Mouse (Mus musculus): ENCODE measurements around the gene Rere. TPM values are rescaled to one million over a fixed set of nuclear protein-coding genes. Genes with fewer than 3 reads are reported as not detected.

The Rere gene
- polyA plus RNA-seq, 1 experiment from 2014 or later: 19.9 TPM

- peak overlapping the region; percentile 89 for H3K9ac ChIP-seq
- H3K36me3 ChIP-seq: no peaks in the 10 kb centered on the region
- H3K4me3 ChIP-seq: peak overlapping the region; percentile 76
- peak overlapping the region; percentile 92 for H3K27ac ChIP-seq (replicated peaks)
- 6% methylated on average over 3 of the region's 3 CpGs for WGBS
- H3K27me3 ChIP-seq (replicated peaks): no peaks in the 10 kb centered on the region
- H3K9me3 ChIP-seq: no peaks in the 10 kb centered on the region
- peak overlapping the region; percentile 89 for H3K4me2 ChIP-seq
- peaks cover 80% of the 10 kb centered on the region for H3K4me1 ChIP-seq
- no peak for ATAC-seq (ENCODE audit: extremely low read depth, insufficient number of reproducible peaks, low FRiP score, low TSS enrichment)
These were observed 91.2 kb downstream of the Rere start for GRCm38 (mm10) chr4:150372631-150373041.

GRCm38 (mm10) chr4:150373111-150374109 is 92.0 kb downstream of the Rere start:
- peaks cover 86% of the 10 kb centered on the region for H3K4me1 ChIP-seq
- H3K4me2 ChIP-seq: peak overlapping the region; percentile 89
- no peak for ATAC-seq (ENCODE audit: extremely low read depth, insufficient number of reproducible peaks, low FRiP score, low TSS enrichment)
- peak overlapping the region; percentile 76 for H3K4me3 ChIP-seq
- H3K27me3 ChIP-seq (replicated peaks): no peaks in the 10 kb centered on the region
- no peaks in the 10 kb centered on the region for H3K9me3 ChIP-seq
- H3K9ac ChIP-seq: peak overlapping the region; percentile 89
- H3K27ac ChIP-seq (replicated peaks): peak overlapping the region; percentile 92
- H3K36me3 ChIP-seq: no peaks in the 10 kb centered on the region
- WGBS: 5% methylated on average over 15 of the region's 15 CpGs

DNA sequence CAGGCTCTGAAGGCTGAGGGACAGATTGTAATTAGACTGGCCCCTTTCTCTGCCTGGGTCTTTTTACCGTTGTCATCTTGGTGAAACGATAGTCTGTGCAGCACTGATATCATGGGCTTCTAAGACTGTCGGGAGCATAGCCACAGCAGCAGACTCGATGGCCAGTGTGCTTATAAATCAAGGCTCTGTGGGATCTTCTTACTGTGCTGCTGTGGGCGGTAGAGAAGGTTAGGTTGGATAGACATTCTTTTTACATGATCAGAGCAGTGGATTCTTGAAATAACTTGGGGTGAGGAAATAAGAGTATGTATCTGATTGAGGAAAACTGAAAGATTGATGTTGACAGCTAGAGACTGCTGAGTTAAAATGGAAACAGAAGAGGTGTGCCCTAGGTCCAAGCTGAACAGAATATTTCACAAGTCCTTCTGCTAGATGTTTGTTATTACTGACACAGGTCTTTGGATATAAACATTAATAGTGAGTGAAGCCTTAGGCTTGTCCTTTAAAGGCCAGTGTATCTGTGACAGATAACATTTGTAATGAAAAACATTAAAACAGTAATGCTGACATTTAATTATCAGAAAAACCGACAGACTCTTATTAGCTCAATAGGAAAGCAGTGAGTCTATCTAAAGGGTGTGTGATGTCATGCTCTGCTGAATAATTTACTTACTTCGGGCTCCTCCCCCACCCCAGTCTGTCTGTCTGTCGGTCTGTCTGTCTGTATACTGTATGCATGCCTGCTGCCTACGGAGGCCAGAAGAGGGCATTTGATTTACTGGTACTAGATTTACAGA is 93.4 kb downstream of the Rere start:
- no peaks in the 10 kb centered on the region for H3K9me3 ChIP-seq
- no peak overlapping the region for H3K4me3 ChIP-seq
- H3K9ac ChIP-seq: peak overlapping the region; percentile 62
- H3K27ac ChIP-seq (replicated peaks): peak overlapping the region; percentile 92
- no peaks in the 10 kb centered on the region for H3K27me3 ChIP-seq (replicated peaks)
- peak overlapping the region; percentile 89 for H3K4me2 ChIP-seq
- no peaks in the 10 kb centered on the region for H3K36me3 ChIP-seq
- WGBS: 23% methylated on average over 9 of the region's 9 CpGs
- no peak for ATAC-seq (ENCODE audit: extremely low read depth, insufficient number of reproducible peaks, low FRiP score, low TSS enrichment)
- peaks cover 87% of the 10 kb centered on the region for H3K4me1 ChIP-seq

DNA sequence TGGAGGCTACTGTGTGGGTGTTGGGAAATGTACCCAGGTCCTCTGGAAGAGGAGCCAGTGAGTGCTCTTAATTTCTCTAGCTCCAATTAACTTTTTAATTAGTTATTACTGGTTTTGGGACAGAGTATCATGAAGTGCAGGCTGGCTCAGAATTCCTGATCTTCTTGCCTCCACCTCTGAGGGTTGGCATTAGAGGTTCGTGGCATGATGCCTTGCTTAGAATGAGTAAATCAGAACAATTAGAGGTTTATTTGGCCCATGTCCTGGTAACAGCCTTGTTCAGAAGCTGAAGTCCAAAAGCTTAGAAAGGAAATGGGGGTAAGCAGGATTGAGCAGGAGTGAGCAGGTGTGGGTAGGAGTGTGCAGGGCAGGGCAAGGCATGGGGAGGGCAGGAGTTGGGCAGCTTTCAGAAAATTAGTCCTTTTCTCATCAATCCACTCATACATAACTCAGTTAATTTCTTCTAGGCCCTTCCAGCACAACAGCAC is 94.0 kb downstream of the Rere start:
- 85% methylated on average over 1 of the region's 1 CpGs for WGBS
- no peaks in the 10 kb centered on the region for H3K36me3 ChIP-seq
- H3K9ac ChIP-seq: 0 out of 2 replicates have a peak overlapping the region, but pooled peaks have one; percentile 14
- H3K4me2 ChIP-seq: no peak overlapping the region; the same call in 1 of the 2 replicates
- no peaks in the 10 kb centered on the region for H3K27me3 ChIP-seq (replicated peaks)
- no peak for ATAC-seq (ENCODE audit: extremely low read depth, insufficient number of reproducible peaks, low FRiP score, low TSS enrichment)
- H3K9me3 ChIP-seq: no peaks in the 10 kb centered on the region
- H3K27ac ChIP-seq (replicated peaks): peak overlapping the region; percentile 32; the same call in 1 of the 2 replicates
- peaks cover 87% of the 10 kb centered on the region for H3K4me1 ChIP-seq
- H3K4me3 ChIP-seq: no peak overlapping the region

GRCm38 (mm10) chr4:150379313-150379712 is 97.9 kb downstream of the Rere start:
- Histone ChIP-seq H3K9ac (no peak overlapping the region), H3K9me3 (no peaks in the 10 kb centered on the region), H3K4me1 (peaks cover 76% of the 10 kb centered on the region), H3K4me3 (no peak overlapping the region), H3K27ac (replicated peaks) (0 out of 2 replicates have a peak overlapping the region, but pooled peaks have one; percentile 58), H3K36me3 (no peaks in the 10 kb centered on the region), H3K27me3 (replicated peaks) (no peaks in the 10 kb centered on the region), H3K4me2 (no peak overlapping the region)
- no peak for ATAC-seq (ENCODE audit: extremely low read depth, insufficient number of reproducible peaks, low FRiP score, low TSS enrichment)
- 70% methylated on average over 6 of the region's 6 CpGs for WGBS

DNA sequence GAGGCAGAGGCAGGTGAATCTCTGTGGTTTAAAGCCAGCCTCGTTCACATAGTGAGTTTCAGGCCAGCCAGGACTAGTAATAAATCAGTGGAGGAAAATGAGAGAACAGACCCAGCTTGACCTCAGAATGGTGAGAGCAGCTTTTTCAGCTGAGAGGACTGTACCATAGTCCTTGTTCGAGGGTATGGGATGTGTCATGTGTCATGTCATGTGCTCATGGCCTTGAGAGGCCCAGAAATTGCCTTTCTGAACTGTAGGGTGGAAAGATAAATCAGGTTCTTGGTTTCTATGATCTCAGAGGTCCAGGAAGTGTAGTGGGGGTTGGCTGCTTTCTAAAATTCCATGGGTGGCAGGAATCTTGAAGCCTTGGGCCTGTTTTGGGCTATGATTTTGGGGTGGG is 98.3 kb downstream of the Rere start:
- H3K4me1 ChIP-seq: peaks cover 76% of the 10 kb centered on the region

DNA sequence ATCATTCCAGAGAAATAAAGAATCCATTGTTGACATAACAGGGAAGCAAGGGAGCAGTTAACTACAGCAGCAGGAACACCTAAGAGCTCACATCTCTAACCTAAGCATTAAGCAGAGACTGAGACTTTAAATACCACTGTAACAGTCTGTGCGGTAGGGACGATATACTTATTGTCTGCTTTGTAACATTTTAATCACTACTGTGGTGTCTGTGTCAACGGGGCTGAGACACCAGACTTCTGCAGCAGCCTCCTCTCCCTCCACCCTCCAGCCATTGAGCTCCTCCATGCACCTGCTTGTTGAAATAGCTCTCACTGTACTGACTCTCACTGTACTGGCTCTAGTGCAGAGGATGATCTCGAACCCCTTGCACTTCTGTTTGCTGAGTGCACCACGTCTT is 98.8 kb downstream of the Rere start:
- H3K27me3 ChIP-seq (replicated peaks): no peaks in the 10 kb centered on the region
- no peak for ATAC-seq (ENCODE audit: extremely low read depth, insufficient number of reproducible peaks, low FRiP score, low TSS enrichment)
- no peaks in the 10 kb centered on the region for H3K36me3 ChIP-seq
- 61% methylated on average over 5 of the region's 5 CpGs for WGBS
- 0 out of 2 replicates have a peak overlapping the region, but pooled peaks have one; percentile 3 for H3K27ac ChIP-seq (replicated peaks)
- no peak overlapping the region for H3K4me2 ChIP-seq
- peaks cover 76% of the 10 kb centered on the region for H3K4me1 ChIP-seq
- H3K4me3 ChIP-seq: no peak overlapping the region
- H3K9ac ChIP-seq: no peak overlapping the region
- H3K9me3 ChIP-seq: no peaks in the 10 kb centered on the region

More for the DNA sequence above, 98.3 kb downstream of the Rere start:
- H3K9ac ChIP-seq: no peak overlapping the region
- no peaks in the 10 kb centered on the region for H3K27me3 ChIP-seq (replicated peaks)
- no peaks in the 10 kb centered on the region for H3K36me3 ChIP-seq
- no peak for ATAC-seq (ENCODE audit: extremely low read depth, insufficient number of reproducible peaks, low FRiP score, low TSS enrichment)
- H3K9me3 ChIP-seq: no peaks in the 10 kb centered on the region
- no peak overlapping the region for H3K4me2 ChIP-seq
- no peak overlapping the region for H3K4me3 ChIP-seq
- WGBS: 39% methylated on average over 2 of the region's 2 CpGs
- peak overlapping the region; percentile 58; the same call in 1 of the 2 replicates for H3K27ac ChIP-seq (replicated peaks)

DNA sequence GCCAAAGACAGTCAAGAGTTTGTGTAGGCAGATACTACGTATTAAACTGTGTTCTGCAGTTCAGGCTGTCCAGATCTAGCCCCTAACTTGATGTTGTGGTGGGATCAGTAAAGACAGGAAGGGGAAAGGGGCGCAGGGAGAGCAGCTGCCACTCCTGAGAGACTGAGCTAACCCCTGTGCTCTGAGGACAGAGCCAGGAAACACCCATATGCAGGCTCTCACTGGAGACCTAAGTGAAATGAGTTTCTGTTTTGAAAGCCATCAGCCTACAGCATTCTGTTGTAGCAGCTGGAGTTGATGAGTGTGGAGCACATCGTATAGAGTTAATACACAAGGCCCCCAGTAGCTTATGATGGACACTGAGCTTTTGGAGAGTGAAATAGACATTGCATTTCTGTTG is 101.1 kb downstream of the Rere start:
- peaks cover 66% of the 10 kb centered on the region for H3K4me1 ChIP-seq
- WGBS: 79% methylated on average over 3 of the region's 3 CpGs

GRCm38 (mm10) chr4:150384405-150384804 is 103.0 kb downstream of the Rere start:
- Histone ChIP-seq H3K9ac (no peak overlapping the region), H3K27me3 (replicated peaks) (no peaks in the 10 kb centered on the region), H3K36me3 (no peaks in the 10 kb centered on the region), H3K4me2 (no peak overlapping the region), H3K4me3 (no peak overlapping the region), H3K27ac (replicated peaks) (no peak overlapping the region), H3K9me3 (no peaks in the 10 kb centered on the region), H3K4me1 (peaks cover 61% of the 10 kb centered on the region)
- no peak for ATAC-seq (ENCODE audit: extremely low read depth, insufficient number of reproducible peaks, low FRiP score, low TSS enrichment)
- 75% methylated on average over 8 of the region's 8 CpGs for WGBS

More for the DNA sequence above, 101.1 kb downstream of the Rere start:
- no peak overlapping the region for H3K9ac ChIP-seq
- no peak for ATAC-seq (ENCODE audit: extremely low read depth, insufficient number of reproducible peaks, low FRiP score, low TSS enrichment)
- H3K9me3 ChIP-seq: no peaks in the 10 kb centered on the region
- no peak overlapping the region for H3K4me2 ChIP-seq
- H3K4me3 ChIP-seq: no peak overlapping the region
- H3K27me3 ChIP-seq (replicated peaks): no peaks in the 10 kb centered on the region
- no peak overlapping the region for H3K27ac ChIP-seq (replicated peaks)
- no peaks in the 10 kb centered on the region for H3K36me3 ChIP-seq

DNA sequence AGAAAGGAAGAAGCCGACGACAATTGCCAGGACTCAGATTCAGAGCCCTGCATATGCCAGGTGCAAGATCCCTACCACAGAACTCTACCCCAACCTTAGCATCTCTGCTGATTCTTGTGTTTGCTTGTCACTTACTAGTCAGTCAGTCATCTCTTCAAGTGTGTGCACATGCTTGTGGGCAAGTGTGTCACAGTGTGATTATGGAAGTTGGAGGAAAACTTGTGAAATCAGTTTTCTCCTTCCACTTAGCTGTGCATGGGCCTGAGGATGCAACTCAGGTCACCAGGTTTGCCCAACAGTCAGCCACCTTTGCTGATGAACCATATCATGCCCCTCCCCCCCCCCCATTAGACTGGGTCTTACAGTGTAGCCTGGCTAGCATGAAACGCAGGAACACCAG is 103.5 kb downstream of the Rere start:
- Histone ChIP-seq H3K4me1 (peaks cover 61% of the 10 kb centered on the region), H3K36me3 (0 out of 2 replicates have a peak, but pooled peaks cover 2% of the 10 kb centered on the region), H3K9ac (no peak overlapping the region), H3K4me3 (no peak overlapping the region), H3K27ac (replicated peaks) (no peak overlapping the region), H3K4me2 (no peak overlapping the region), H3K9me3 (no peaks in the 10 kb centered on the region), H3K27me3 (replicated peaks) (no peaks in the 10 kb centered on the region)
- ATAC-seq (ENCODE audit: extremely low read depth, insufficient number of reproducible peaks, low FRiP score, low TSS enrichment): no peak
- WGBS: 68% methylated on average over 3 of the region's 3 CpGs

DNA sequence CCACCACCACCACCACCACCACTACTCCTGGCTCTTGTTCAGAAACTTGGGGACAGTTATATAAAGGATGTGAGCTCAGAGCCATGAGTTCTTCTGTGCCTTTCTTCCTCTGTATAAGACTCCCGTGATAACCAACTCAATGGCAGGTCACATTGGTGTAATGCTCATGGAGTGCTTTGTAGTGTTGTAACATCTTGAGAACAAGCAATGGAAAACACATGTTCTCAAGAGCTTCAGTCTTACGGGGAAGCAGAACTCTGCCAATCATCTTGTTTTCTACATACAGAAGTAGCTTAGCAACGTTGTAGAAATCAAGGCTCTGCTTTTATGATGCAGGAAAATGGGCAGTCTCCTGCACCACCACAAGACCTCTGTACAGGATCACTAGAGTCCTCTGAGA is 107.1 kb downstream of the Rere start:
- H3K4me2 ChIP-seq: no peak overlapping the region
- no peaks in the 10 kb centered on the region for H3K9me3 ChIP-seq
- H3K27me3 ChIP-seq (replicated peaks): no peaks in the 10 kb centered on the region
- peaks cover 61% of the 10 kb centered on the region for H3K4me1 ChIP-seq
- ATAC-seq (ENCODE audit: extremely low read depth, insufficient number of reproducible peaks, low FRiP score, low TSS enrichment): no peak
- H3K27ac ChIP-seq (replicated peaks): peak overlapping the region; percentile 25; the same call in 1 of the 2 replicates
- 0 out of 2 replicates have a peak, but pooled peaks cover 3% of the 10 kb centered on the region for H3K36me3 ChIP-seq
- H3K4me3 ChIP-seq: no peak overlapping the region
- 53% methylated on average over 3 of the region's 3 CpGs for WGBS
- no peak overlapping the region for H3K9ac ChIP-seq

Measured in heart, embryonic 13.5 days (tissue).